Mouse (Mus musculus): ENCODE data around the gene Ccdc187. TPM values are rescaled to one million over a fixed set of nuclear protein-coding genes. Genes with fewer than 3 reads are reported as not detected.

Ccdc187 gene
- polyA plus RNA-seq, 1 experiment from 2014 or later, result 0.21 TPM

GRCm38 (mm10) chr2:26268216-26268615 is 26.1 kb downstream of the Ccdc187 start:
- H3K9me3 ChIP-seq (replicated peaks; ENCODE audit: control insufficient read depth, low read length, poor library complexity, severe bottlenecking), result no peaks in the 10 kb centered on the region
- ATAC-seq, result no peak
- no peaks in the 10 kb centered on the region for H3K36me3 ChIP-seq (ENCODE audit: control insufficient read depth, insufficient read depth, low read length)
- no peak overlapping the region for H3K4me2 ChIP-seq (ENCODE audit: low read length)
- no peak overlapping the region for H3K9ac ChIP-seq (ENCODE audit: low read depth, low read length)
- H3K4me3 ChIP-seq (ENCODE audit: low read depth, low read length), result no peak overlapping the region
- H3K4me1 ChIP-seq (ENCODE audit: control insufficient read depth, insufficient read depth, low read length), result no peaks in the 10 kb centered on the region
- no peaks in the 10 kb centered on the region for H3K27me3 ChIP-seq (ENCODE audit: control insufficient read depth, insufficient read depth, low read depth, low read length)
- WGBS, result 57% methylated on average over 3 of the region's 3 CpGs
- H3K27ac ChIP-seq (ENCODE audit: low read length), result no peak overlapping the region

- H3K4me2 ChIP-seq (ENCODE audit: low read length), result no peak overlapping the region
- H3K27ac ChIP-seq (ENCODE audit: low read length), result no peak overlapping the region
- ATAC-seq, result no peak
- H3K4me3 ChIP-seq (ENCODE audit: low read depth, low read length), result no peak overlapping the region
- no peaks in the 10 kb centered on the region for H3K9me3 ChIP-seq (replicated peaks; ENCODE audit: control insufficient read depth, low read length, poor library complexity, severe bottlenecking)
- H3K27me3 ChIP-seq (ENCODE audit: control insufficient read depth, insufficient read depth, low read depth, low read length), result no peaks in the 10 kb centered on the region
- 92% methylated on average over 9 of the region's 10 CpGs for WGBS
- no peak overlapping the region for H3K9ac ChIP-seq (ENCODE audit: low read depth, low read length)
- no peaks in the 10 kb centered on the region for H3K36me3 ChIP-seq (ENCODE audit: control insufficient read depth, insufficient read depth, low read length)
- no peaks in the 10 kb centered on the region for H3K4me1 ChIP-seq (ENCODE audit: control insufficient read depth, insufficient read depth, low read length)
Measured at GRCm38 (mm10) chr2:26266066-26266742, 28.2 kb downstream of the Ccdc187 start.

- Histone ChIP-seq H3K4me1 (ENCODE audit: control insufficient read depth, insufficient read depth, low read length) (no peaks in the 10 kb centered on the region), H3K27ac (ENCODE audit: low read length) (no peak overlapping the region), H3K9ac (ENCODE audit: low read depth, low read length) (no peak overlapping the region), H3K9me3 (replicated peaks; ENCODE audit: control insufficient read depth, low read length, poor library complexity, severe bottlenecking) (no peaks in the 10 kb centered on the region), H3K4me3 (ENCODE audit: low read depth, low read length) (no peak overlapping the region), H3K4me2 (ENCODE audit: low read length) (no peak overlapping the region), H3K36me3 (ENCODE audit: control insufficient read depth, insufficient read depth, low read length) (no peaks in the 10 kb centered on the region), H3K27me3 (ENCODE audit: control insufficient read depth, insufficient read depth, low read depth, low read length) (no peaks in the 10 kb centered on the region)
- no peak for ATAC-seq
- 82% methylated on average over 2 of the region's 2 CpGs for WGBS
Measured at GRCm38 (mm10) chr2:26265095-26265494, 29.3 kb downstream of the Ccdc187 start.

GRCm38 (mm10) chr2:26264646-26265045 is 29.7 kb downstream of the Ccdc187 start:
- ATAC-seq, result no peak
- no peaks in the 10 kb centered on the region for H3K27me3 ChIP-seq (ENCODE audit: control insufficient read depth, insufficient read depth, low read depth, low read length)
- H3K4me1 ChIP-seq (ENCODE audit: control insufficient read depth, insufficient read depth, low read length), result no peaks in the 10 kb centered on the region
- no peak overlapping the region for H3K27ac ChIP-seq (ENCODE audit: low read length)
- H3K4me3 ChIP-seq (ENCODE audit: low read depth, low read length), result no peak overlapping the region
- no peak overlapping the region for H3K4me2 ChIP-seq (ENCODE audit: low read length)
- no peaks in the 10 kb centered on the region for H3K9me3 ChIP-seq (replicated peaks; ENCODE audit: control insufficient read depth, low read length, poor library complexity, severe bottlenecking)
- H3K9ac ChIP-seq (ENCODE audit: low read depth, low read length), result no peak overlapping the region
- H3K36me3 ChIP-seq (ENCODE audit: control insufficient read depth, insufficient read depth, low read length), result no peaks in the 10 kb centered on the region
- WGBS, result 79% methylated on average over 4 of the region's 4 CpGs

GRCm38 (mm10) chr2:26257315-26258096 is 36.9 kb downstream of the Ccdc187 start:
- no peaks in the 10 kb centered on the region for H3K4me1 ChIP-seq (ENCODE audit: control insufficient read depth, insufficient read depth, low read length)
- no peak overlapping the region for H3K4me2 ChIP-seq (ENCODE audit: low read length)
- H3K4me3 ChIP-seq (ENCODE audit: low read depth, low read length), result no peak overlapping the region
- no peaks in the 10 kb centered on the region for H3K36me3 ChIP-seq (ENCODE audit: control insufficient read depth, insufficient read depth, low read length)
- no peaks in the 10 kb centered on the region for H3K9me3 ChIP-seq (replicated peaks; ENCODE audit: control insufficient read depth, low read length, poor library complexity, severe bottlenecking)
- H3K27ac ChIP-seq (ENCODE audit: low read length), result no peak overlapping the region
- no peaks in the 10 kb centered on the region for H3K27me3 ChIP-seq (ENCODE audit: control insufficient read depth, insufficient read depth, low read depth, low read length)
- no peak overlapping the region for H3K9ac ChIP-seq (ENCODE audit: low read depth, low read length)
- 84% methylated on average over 16 of the region's 16 CpGs for WGBS
- no peak for ATAC-seq

GRCm38 (mm10) chr2:26254816-26255215 is 39.5 kb downstream of the Ccdc187 start:
- Histone ChIP-seq H3K27me3 (ENCODE audit: control insufficient read depth, insufficient read depth, low read depth, low read length) (no peaks in the 10 kb centered on the region), H3K9me3 (replicated peaks; ENCODE audit: control insufficient read depth, low read length, poor library complexity, severe bottlenecking) (no peaks in the 10 kb centered on the region), H3K4me3 (ENCODE audit: low read depth, low read length) (no peak overlapping the region), H3K4me2 (ENCODE audit: low read length) (no peak overlapping the region), H3K27ac (ENCODE audit: low read length) (no peak overlapping the region), H3K36me3 (ENCODE audit: control insufficient read depth, insufficient read depth, low read length) (no peaks in the 10 kb centered on the region), H3K4me1 (ENCODE audit: control insufficient read depth, insufficient read depth, low read length) (no peaks in the 10 kb centered on the region), H3K9ac (ENCODE audit: low read depth, low read length) (no peak overlapping the region)
- no peak for ATAC-seq
- 54% methylated on average over 4 of the region's 4 CpGs for WGBS

- no peak for ATAC-seq
- no peaks in the 10 kb centered on the region for H3K4me1 ChIP-seq (ENCODE audit: control insufficient read depth, insufficient read depth, low read length)
- no peak overlapping the region for H3K27ac ChIP-seq (ENCODE audit: low read length)
- no peaks in the 10 kb centered on the region for H3K36me3 ChIP-seq (ENCODE audit: control insufficient read depth, insufficient read depth, low read length)
- no peaks in the 10 kb centered on the region for H3K9me3 ChIP-seq (replicated peaks; ENCODE audit: control insufficient read depth, low read length, poor library complexity, severe bottlenecking)
- no peak overlapping the region for H3K4me3 ChIP-seq (ENCODE audit: low read depth, low read length)
- H3K9ac ChIP-seq (ENCODE audit: low read depth, low read length), result no peak overlapping the region
- WGBS, result 65% methylated on average over 8 of the region's 8 CpGs
- H3K27me3 ChIP-seq (ENCODE audit: control insufficient read depth, insufficient read depth, low read depth, low read length), result no peaks in the 10 kb centered on the region
- no peak overlapping the region for H3K4me2 ChIP-seq (ENCODE audit: low read length)
Measured at GRCm38 (mm10) chr2:26252514-26253206, 41.7 kb downstream of the Ccdc187 start.

GRCm38 (mm10) chr2:26247531-26247930 is 46.8 kb downstream of the Ccdc187 start:
- H3K4me2 ChIP-seq (ENCODE audit: low read length), result no peak overlapping the region
- no peaks in the 10 kb centered on the region for H3K4me1 ChIP-seq (ENCODE audit: control insufficient read depth, insufficient read depth, low read length)
- H3K27me3 ChIP-seq (ENCODE audit: control insufficient read depth, insufficient read depth, low read depth, low read length), result no peaks in the 10 kb centered on the region
- no peak overlapping the region for H3K4me3 ChIP-seq (ENCODE audit: low read depth, low read length)
- ATAC-seq, result no peak
- 72% methylated on average over 3 of the region's 3 CpGs for WGBS
- H3K27ac ChIP-seq (ENCODE audit: low read length), result no peak overlapping the region
- H3K9ac ChIP-seq (ENCODE audit: low read depth, low read length), result no peak overlapping the region
- H3K9me3 ChIP-seq (replicated peaks; ENCODE audit: control insufficient read depth, low read length, poor library complexity, severe bottlenecking), result no peaks in the 10 kb centered on the region
- H3K36me3 ChIP-seq (ENCODE audit: control insufficient read depth, insufficient read depth, low read length), result no peaks in the 10 kb centered on the region

GRCm38 (mm10) chr2:26240841-26241240 is 53.5 kb downstream of the Ccdc187 start:
- no peak overlapping the region for H3K4me2 ChIP-seq (ENCODE audit: low read length)
- peaks cover 8% of the 10 kb centered on the region for H3K4me1 ChIP-seq (ENCODE audit: control insufficient read depth, insufficient read depth, low read length)
- no peaks in the 10 kb centered on the region for H3K9me3 ChIP-seq (replicated peaks; ENCODE audit: control insufficient read depth, low read length, poor library complexity, severe bottlenecking)
- no peaks in the 10 kb centered on the region for H3K36me3 ChIP-seq (ENCODE audit: control insufficient read depth, insufficient read depth, low read length)
- no peak overlapping the region for H3K27ac ChIP-seq (ENCODE audit: low read length)
- no peak overlapping the region for H3K4me3 ChIP-seq (ENCODE audit: low read depth, low read length)
- no peak for ATAC-seq
- no peak overlapping the region for H3K9ac ChIP-seq (ENCODE audit: low read depth, low read length)
- WGBS, result 53% methylated on average over 3 of the region's 3 CpGs
- H3K27me3 ChIP-seq (ENCODE audit: control insufficient read depth, insufficient read depth, low read depth, low read length), result no peaks in the 10 kb centered on the region
